Comparison of ENCODE assay signal across 1 mouse cellular context in genomic region chr11:59947752-59948400, GRCm38 (mm10).
TF ChIP-seq lines count a peak whose summit lies in the region.

TSS of gene Med9 (plus strand) at chr11:59948206.

TF ChIP-seq in CH12.LX, 34 proteins besides CTCF, POLR2A, EP300 and RAD21 (continued from another document):
- TF ChIP-seq NELFE (IDR thresholded peaks at IDR 0.05; ENCODE audit: low read depth, low read length) (peak; percentile 81), E2F4 (IDR thresholded peaks at IDR 0.05; ENCODE audit: insufficient replicate concordance, low read depth, low read length) (peak; percentile 99), ELF1 (IDR thresholded peaks at IDR 0.05; ENCODE audit: low read depth, low read length) (peak; percentile 67), HCFC1 (IDR thresholded peaks at IDR 0.05; ENCODE audit: low read depth, low read length) (peak; percentile 92), USF2 (conservative IDR thresholded peaks at IDR 0.05; ENCODE audit: low read depth, low read length) (no peak), IRF4 (IDR thresholded peaks at IDR 0.05; ENCODE audit: low read depth, low read length) (no peak; the same call in 1 of the 2 replicates), ZMIZ1 (IDR thresholded peaks at IDR 0.05; ENCODE audit: low read depth, low read length) (no peak), ETS1 (conservative IDR thresholded peaks at IDR 0.05; ENCODE audit: low read depth, low read length) (no peak), MAZ (IDR thresholded peaks at IDR 0.05; ENCODE audit: low read depth, low read length) (peak; percentile 58), MXI1 (IDR thresholded peaks at IDR 0.05; ENCODE audit: low read depth, low read length) (peak; percentile 96), KAT2A (IDR thresholded peaks at IDR 0.05; ENCODE audit: insufficient replicate concordance, low read length) (peak; percentile 88)
